Mouse (Mus musculus): ENCODE results near the gene Rab3gap1.
"Not testable (repeated sequence)": the region's sequence is repeated elsewhere in the genome, so short reads cannot be mapped to it uniquely, and the experiment has no call there.

Gene Rab3gap1

GRCm38 (mm10) chr1:127933405-127933804 lies 64.8 kb downstream of the Rab3gap1 start:
- no peak for DNase-seq

- peak; percentile 65 for DNase-seq
Measured at GRCm38 (mm10) chr1:127934322-127934721, 65.7 kb downstream of the Rab3gap1 start.

GRCm38 (mm10) chr1:127937277-127937676 lies 68.7 kb downstream of the Rab3gap1 start:
- DNase-seq, result no peak

- DNase-seq, result no peak
Measured at GRCm38 (mm10) chr1:127942231-127942630, 73.7 kb downstream of the Rab3gap1 start.

- no peak for DNase-seq
Measured at GRCm38 (mm10) chr1:127943516-127943915, 74.9 kb downstream of the Rab3gap1 start.

GRCm38 (mm10) chr1:127945696-127946575 lies 77.4 kb downstream of the Rab3gap1 start:
- no peak for DNase-seq

GRCm38 (mm10) chr1:127946615-127947249 lies 78.2 kb downstream of the Rab3gap1 start:
- DNase-seq, result no peak

GRCm38 (mm10) chr1:127948748-127949147 lies 80.2 kb downstream of the Rab3gap1 start:
- no peak for DNase-seq

GRCm38 (mm10) chr1:127952276-127952675 lies 83.7 kb downstream of the Rab3gap1 start:
- no peak for DNase-seq

GRCm38 (mm10) chr1:127954198-127954597 lies 85.6 kb downstream of the Rab3gap1 start:
- DNase-seq, result not testable (repeated sequence)

- DNase-seq, result peak; percentile 52
Measured at GRCm38 (mm10) chr1:127954800-127955199, 86.2 kb downstream of the Rab3gap1 start.

- DNase-seq, result no peak
Measured at GRCm38 (mm10) chr1:127956524-127956923, 88.0 kb downstream of the Rab3gap1 start.

GRCm38 (mm10) chr1:127958801-127959200 lies 90.2 kb downstream of the Rab3gap1 start:
- no peak for DNase-seq

GRCm38 (mm10) chr1:127959312-127959718 lies 90.7 kb downstream of the Rab3gap1 start:
- no peak for DNase-seq

GRCm38 (mm10) chr1:127961140-127961539 lies 92.6 kb downstream of the Rab3gap1 start:
- no peak for DNase-seq

GRCm38 (mm10) chr1:127963326-127963725 lies 94.8 kb downstream of the Rab3gap1 start:
- no peak for DNase-seq

- no peak for DNase-seq
Measured at GRCm38 (mm10) chr1:127970870-127971269, 102.3 kb downstream of the Rab3gap1 start.

- DNase-seq, result no peak
Measured at GRCm38 (mm10) chr1:127974082-127974481, 105.5 kb downstream of the Rab3gap1 start.

GRCm38 (mm10) chr1:127975676-127976075 lies 107.1 kb downstream of the Rab3gap1 start:
- DNase-seq, result peak; percentile 28

GRCm38 (mm10) chr1:127976106-127976505 lies 107.5 kb downstream of the Rab3gap1 start:
- no peak for DNase-seq

- DNase-seq, result no peak
Measured at GRCm38 (mm10) chr1:127978125-127978524, 109.6 kb downstream of the Rab3gap1 start.

GRCm38 (mm10) chr1:127980911-127981559 lies 112.5 kb downstream of the Rab3gap1 start:
- DNase-seq, result no peak

- DNase-seq, result no peak
Measured at GRCm38 (mm10) chr1:127982268-127982667, 113.7 kb downstream of the Rab3gap1 start.
